Mouse (Mus musculus) stomach, embryonic 14.5 days (tissue): Measurements from ENCODE around the gene Gimap1. TPM values are rescaled to one million over a fixed set of nuclear protein-coding genes. Genes with fewer than 3 reads are reported as not detected.

ENCODE experiments used
- ATAC-seq: fragments of 200-750 bp; cut with Nextera tagmentation; 2 replicates; pipeline ENCODE4 v1.8.0; 2017; ENCODE audit warnings: low read depth, moderate TSS enrichment; ENCODE audit not compliant: insufficient number of reproducible peaks, insufficient read depth, low FRiP score
- H3K27ac ChIP-seq: fragments of 300-500 bp; sonication (generic); 2 replicates; pipeline ENCODE4 v1.5.1; 2014; ENCODE audit warnings: mild to moderate bottlenecking, low read length, moderate library complexity, mixed read lengths
- H3K27me3 ChIP-seq: fragments of 300-500 bp; sonication (generic); 2 replicates; pipeline ENCODE4 v1.6.1; 2014; ENCODE audit warnings: low read length, control low read depth, mixed read lengths; ENCODE audit not compliant: control insufficient read depth, insufficient read depth
- H3K36me3 ChIP-seq: fragments of 300-500 bp; sonication (generic); 2 replicates; pipeline ENCODE4 v1.6.1; 2014; ENCODE audit warnings: mild to moderate bottlenecking, control low read depth, low read length, moderate library complexity, mixed read lengths; ENCODE audit not compliant: control insufficient read depth, insufficient read depth
- H3K4me1 ChIP-seq: fragments of 300-500 bp; sonication (generic); 2 replicates; pipeline ENCODE4 v1.6.1; 2014; ENCODE audit warnings: low read length, control low read depth, mixed read lengths; ENCODE audit not compliant: control insufficient read depth, insufficient read depth
- H3K4me2 ChIP-seq: fragments of 300-500 bp; sonication (generic); replicated peaks from 2 replicates; pipeline ENCODE4 v1.6.1; 2014; ENCODE audit warnings: low read depth, low read length, control low read depth
- H3K4me3 ChIP-seq: fragments of 300-500 bp; sonication (generic); 2 replicates; pipeline ENCODE4 v1.5.1; 2014; ENCODE audit warnings: low read depth, low read length, control low read depth
- H3K9ac ChIP-seq: fragments of 300-500 bp; sonication (generic); replicated peaks from 2 replicates; pipeline ENCODE4 v1.6.1; 2014; ENCODE audit warnings: low read depth, mild to moderate bottlenecking, control low read depth, low read length, moderate library complexity, mixed read lengths
- H3K9me3 ChIP-seq: fragments of 300-500 bp; sonication (generic); 2 replicates; pipeline ENCODE4 v1.6.1; 2016; ENCODE audit warnings: low read depth, low read length, control low read depth; ENCODE audit not compliant: control insufficient read depth
- WGBS: fragments of 180-500 bp; shearing (Covaris S2); extraction: QIAGEN DNeasy Blood & Tissue Kit; methylation state at CpG from one replicate; pipeline ENCODE4 v1.1.7; 2014; 5-methylcytosine and 5-hydroxymethylcytosine counted together
- polyA plus RNA-seq: library from polyadenylated mRNA; unstranded; fragments of >200 nt; fragmentation: Nextera tagmentation; extraction: Ambion mirVana; gene quantifications from 2 replicates; pipeline ENCODE4 v1.2.1, GENCODE M21; 2014

Gimap1 gene
- polyA plus RNA-seq, 1 experiment from 2014 or later, result 14.4 TPM

DNA sequence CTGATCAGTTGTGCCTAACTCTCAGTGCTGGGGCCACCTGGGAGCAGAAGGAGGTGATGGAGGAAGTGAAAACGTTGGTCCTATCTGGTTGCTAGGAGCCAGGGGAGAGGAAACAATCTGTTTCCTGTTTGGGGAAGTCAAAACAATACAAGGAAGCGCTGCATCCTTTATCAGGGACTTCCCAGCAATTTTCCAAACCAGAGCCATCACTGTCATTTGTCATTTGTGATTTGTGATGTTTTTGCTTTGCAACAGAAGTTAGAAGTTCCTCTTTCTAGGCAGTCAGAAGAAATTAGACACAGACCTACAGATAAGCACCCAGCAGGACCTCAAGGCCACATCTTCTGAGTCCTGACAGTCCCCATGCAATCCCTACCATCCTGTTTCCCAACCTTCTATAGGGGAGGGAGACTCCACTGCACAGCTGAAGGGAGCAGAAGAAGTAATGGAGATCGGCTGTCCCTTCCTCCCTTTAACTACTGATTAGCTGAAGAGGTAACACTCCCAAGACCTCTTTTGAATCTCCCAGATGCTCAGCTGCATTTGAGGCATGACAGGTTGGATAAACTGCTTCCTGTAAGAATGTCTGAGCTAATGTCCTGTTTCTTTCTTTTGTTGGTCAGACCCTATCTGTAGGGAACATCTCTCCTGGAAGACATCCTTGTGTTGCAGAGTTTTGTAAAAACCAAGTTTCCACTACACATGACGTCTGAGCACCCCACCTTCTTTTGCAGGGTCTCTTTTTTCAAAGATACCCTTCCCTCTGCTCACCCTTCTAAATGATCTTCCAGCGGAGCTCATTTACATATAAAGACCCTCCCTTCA is 38.4 kb upstream of the Gimap1 start:
- H3K36me3 ChIP-seq, result no peaks in the 10 kb centered on the region
- no peaks in the 10 kb centered on the region for H3K27me3 ChIP-seq
- no peak overlapping the region for H3K4me3 ChIP-seq
- no peak overlapping the region for H3K27ac ChIP-seq
- H3K4me2 ChIP-seq, result no peak overlapping the region
- ATAC-seq, result no peak
- H3K4me1 ChIP-seq, result no peaks in the 10 kb centered on the region
- H3K9me3 ChIP-seq, result no peaks in the 10 kb centered on the region
- WGBS, result 41% methylated on average over 5 of the region's 5 CpGs
- H3K9ac ChIP-seq, result no peak overlapping the region

DNA sequence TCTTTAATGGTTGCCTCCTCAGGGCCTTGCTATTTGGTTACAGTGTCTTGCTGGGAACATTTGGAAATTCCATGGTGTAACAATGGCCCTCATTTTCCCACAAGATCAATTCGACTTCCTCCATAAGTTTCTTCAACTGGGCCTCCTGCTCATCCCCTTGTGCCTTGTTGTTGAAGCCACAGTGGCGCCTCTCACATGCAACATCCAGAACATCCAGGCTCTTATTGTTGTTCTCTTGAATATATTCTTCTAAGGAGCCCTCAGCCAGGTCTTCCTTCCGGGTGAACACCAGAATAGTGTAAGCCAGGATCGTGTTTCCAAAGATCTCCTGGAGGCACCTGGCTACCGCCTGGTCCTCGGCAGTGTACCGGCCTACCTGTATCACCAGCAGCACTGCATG is 36.7 kb upstream of the Gimap1 start:
- Histone ChIP-seq H3K9me3 (no peaks in the 10 kb centered on the region), H3K27me3 (no peaks in the 10 kb centered on the region), H3K4me3 (no peak overlapping the region), H3K36me3 (no peaks in the 10 kb centered on the region), H3K4me2 (no peak overlapping the region), H3K9ac (no peak overlapping the region), H3K27ac (no peak overlapping the region), H3K4me1 (no peaks in the 10 kb centered on the region)
- no peak for ATAC-seq
- WGBS, result 82% methylated on average over 7 of the region's 7 CpGs

DNA sequence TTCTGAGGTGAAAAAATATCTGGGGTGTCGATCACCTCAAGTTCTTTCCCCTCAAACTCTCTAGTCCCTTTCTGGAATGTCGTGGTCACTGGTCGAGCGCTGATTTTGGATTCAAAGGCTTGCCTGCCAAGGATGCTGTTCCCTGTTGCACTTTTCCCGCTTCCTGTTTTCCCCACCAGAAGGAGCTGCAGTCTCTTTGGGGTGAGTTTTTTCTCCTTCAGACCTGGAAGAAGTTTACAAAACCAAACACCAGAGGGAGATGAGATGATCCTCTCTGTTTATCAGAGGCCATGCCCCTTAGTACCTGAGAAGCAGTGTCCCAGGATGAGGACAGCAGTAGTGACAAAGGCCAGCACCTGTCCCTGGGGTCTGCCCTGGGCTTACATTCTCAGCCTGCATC is 36.3 kb upstream of the Gimap1 start:
- Histone ChIP-seq H3K27me3 (no peaks in the 10 kb centered on the region), H3K9me3 (no peaks in the 10 kb centered on the region), H3K27ac (no peak overlapping the region), H3K36me3 (no peaks in the 10 kb centered on the region), H3K4me1 (no peaks in the 10 kb centered on the region), H3K9ac (no peak overlapping the region), H3K4me2 (no peak overlapping the region), H3K4me3 (no peak overlapping the region)
- ATAC-seq, result no peak
- 71% methylated on average over 5 of the region's 5 CpGs for WGBS

GRCm38 (mm10) chr6:48704146-48704545 is 34.7 kb upstream of the Gimap1 start:
- no peaks in the 10 kb centered on the region for H3K36me3 ChIP-seq
- H3K4me2 ChIP-seq, result no peak overlapping the region
- no peaks in the 10 kb centered on the region for H3K9me3 ChIP-seq
- H3K27ac ChIP-seq, result no peak overlapping the region
- no peak overlapping the region for H3K9ac ChIP-seq
- H3K4me3 ChIP-seq, result no peak overlapping the region
- no peaks in the 10 kb centered on the region for H3K4me1 ChIP-seq
- H3K27me3 ChIP-seq, result no peaks in the 10 kb centered on the region
- no peak for ATAC-seq

DNA sequence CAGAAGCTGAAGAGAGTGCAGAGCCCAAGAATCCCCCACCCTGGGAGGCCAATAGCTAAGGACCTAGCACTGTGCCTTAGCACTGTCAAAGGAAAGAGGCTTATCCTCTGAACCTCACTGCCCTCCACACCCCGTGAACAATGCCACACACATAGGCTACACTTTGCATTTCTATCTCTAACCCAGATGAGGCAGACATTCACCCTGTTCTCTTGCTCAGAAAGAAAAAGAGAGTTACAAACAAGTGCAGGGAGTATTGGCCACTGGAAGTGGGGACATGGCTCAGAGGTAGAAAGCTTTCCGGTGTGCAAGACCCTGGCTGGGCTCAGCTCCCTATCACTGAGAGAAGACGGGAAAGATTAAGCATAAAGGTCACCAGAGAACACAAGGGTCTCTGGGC is 32.7 kb upstream of the Gimap1 start:
- Histone ChIP-seq H3K9ac (no peak overlapping the region; the same call in 1 of the 2 replicates), H3K9me3 (no peaks in the 10 kb centered on the region), H3K4me1 (no peaks in the 10 kb centered on the region), H3K27ac (no peak overlapping the region), H3K4me2 (no peak overlapping the region; the same call in 1 of the 2 replicates), H3K36me3 (no peaks in the 10 kb centered on the region), H3K27me3 (no peaks in the 10 kb centered on the region), H3K4me3 (no peak overlapping the region)
- ATAC-seq, result no peak
- WGBS, result 54% methylated on average over 3 of the region's 3 CpGs

DNA sequence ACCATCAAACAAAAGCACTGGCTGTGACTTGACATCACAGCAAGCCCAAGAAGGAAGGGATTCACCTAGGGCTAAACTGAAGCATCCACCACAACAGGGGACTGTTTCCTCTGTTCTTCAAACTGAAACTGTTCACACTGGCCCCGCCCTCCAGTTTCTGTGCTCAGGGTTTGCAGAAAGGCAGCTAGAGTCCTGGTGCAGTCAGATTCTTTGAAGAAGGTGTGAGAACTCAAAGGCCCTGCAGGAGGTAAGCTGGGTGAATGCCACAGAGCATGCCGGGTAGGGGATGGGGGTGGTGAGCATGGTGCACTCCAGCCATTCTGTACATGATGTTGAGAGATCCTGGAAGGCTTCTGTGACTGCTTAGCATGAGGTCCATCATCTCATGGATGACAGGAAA is 20.4 kb upstream of the Gimap1 start, which contains the start of the genes Gm28053 and Gimap7:
Gene Gm28053, plus strand, starts transcription at position 153 of the 400 bp plus-strand sequence.
Gene Gimap7, plus strand, starts transcription at position 167 of the 400 bp plus-strand sequence.
- Histone ChIP-seq H3K27ac (no peak within 1 kb of the TSS), H3K4me3 (no peak within 1 kb of the TSS), H3K9ac (no peak within 1 kb of the TSS), H3K4me2 (no peak within 1 kb of the TSS), H3K9me3 (no peaks in the 10 kb centered on the region), H3K4me1 (no peaks in the 10 kb centered on the region), H3K27me3 (no peaks in the 10 kb centered on the region), H3K36me3 (no peaks in the 10 kb centered on the region)
- no peak for ATAC-seq
- WGBS, result 50% methylated on average over 2 of the region's 2 CpGs

GRCm38 (mm10) chr6:48720326-48720725 is 18.5 kb upstream of the Gimap1 start:
- H3K4me1 ChIP-seq, result 0 out of 2 replicates have a peak, but pooled peaks cover 2% of the 10 kb centered on the region
- H3K27ac ChIP-seq, result no peak overlapping the region
- no peak overlapping the region for H3K9ac ChIP-seq
- H3K4me2 ChIP-seq, result no peak overlapping the region
- no peaks in the 10 kb centered on the region for H3K36me3 ChIP-seq
- WGBS, result 80% methylated on average over 4 of the region's 4 CpGs
- no peaks in the 10 kb centered on the region for H3K9me3 ChIP-seq
- no peak overlapping the region for H3K4me3 ChIP-seq
- no peaks in the 10 kb centered on the region for H3K27me3 ChIP-seq
- ATAC-seq, result no peak

GRCm38 (mm10) chr6:48723468-48723867 is 15.4 kb upstream of the Gimap1 start:
- no peak overlapping the region for H3K9ac ChIP-seq
- 0 out of 2 replicates have a peak, but pooled peaks cover 9% of the 10 kb centered on the region for H3K4me1 ChIP-seq
- H3K27me3 ChIP-seq, result no peaks in the 10 kb centered on the region
- no peak overlapping the region for H3K4me2 ChIP-seq
- ATAC-seq, result no peak
- H3K36me3 ChIP-seq, result no peaks in the 10 kb centered on the region
- H3K4me3 ChIP-seq, result no peak overlapping the region
- H3K9me3 ChIP-seq, result no peaks in the 10 kb centered on the region
- H3K27ac ChIP-seq, result no peak overlapping the region
- WGBS, result 86% methylated on average over 8 of the region's 8 CpGs
